Mouse (Mus musculus) neural tube, embryonic 13.5 days (tissue): ENCODE results near the gene Dennd6b. TPM values are rescaled to one million over a fixed set of nuclear protein-coding genes. Genes with fewer than 3 reads are reported as not detected.

ENCODE experiments used
- ATAC-seq: fragments of 200-750 bp; cut with Nextera tagmentation; 2 replicates; pipeline ENCODE4 v1.8.0; 2017; ENCODE audit warnings: low read depth, mild to moderate bottlenecking, moderate TSS enrichment, moderate library complexity
- H3K27ac ChIP-seq: fragments of 300-500 bp; sonication (generic); replicated peaks from 2 replicates; pipeline ENCODE4 v1.5.1; 2015; ENCODE audit warnings: moderate library complexity, mild to moderate bottlenecking, inconsistent platforms
- H3K27me3 ChIP-seq: fragments of 300-500 bp; sonication (generic); 2 replicates; pipeline ENCODE4 v1.6.1; 2015; ENCODE audit warnings: mild to moderate bottlenecking, inconsistent platforms
- H3K36me3 ChIP-seq: fragments of 300-500 bp; sonication (generic); 2 replicates; pipeline ENCODE4 v1.6.1; 2015; ENCODE audit warnings: mild to moderate bottlenecking, inconsistent platforms
- H3K4me1 ChIP-seq: fragments of 300-500 bp; sonication (generic); replicated peaks from 2 replicates; pipeline ENCODE4 v1.6.1; 2015; ENCODE audit warnings: inconsistent platforms
- H3K4me2 ChIP-seq: fragments of 300-500 bp; sonication (generic); 2 replicates; pipeline ENCODE4 v1.6.1; 2015; ENCODE audit warnings: inconsistent platforms, mild to moderate bottlenecking, moderate library complexity
- H3K4me3 ChIP-seq: fragments of 300-500 bp; sonication (generic); 2 replicates; pipeline ENCODE4 v1.5.1; 2015; ENCODE audit warnings: mild to moderate bottlenecking, inconsistent platforms
- H3K9ac ChIP-seq: fragments of 300-500 bp; sonication (generic); 2 replicates; pipeline ENCODE4 v1.6.1; 2015; ENCODE audit warnings: moderate library complexity, mild to moderate bottlenecking, inconsistent platforms
- H3K9me3 ChIP-seq: fragments of 300-500 bp; sonication (generic); 2 replicates; pipeline ENCODE4 v1.6.1; 2016; ENCODE audit warnings: inconsistent platforms
- WGBS: fragments of 180-500 bp; shearing (Covaris S2); methylation state at CpG from one replicate; pipeline ENCODE4 v1.1.7; 2015; 5-methylcytosine and 5-hydroxymethylcytosine counted together
- polyA plus RNA-seq: library from polyadenylated mRNA; unstranded; fragments of >200 nt; fragmentation: Nextera tagmentation; extraction: Ambion mirVana; gene quantifications from 2 replicates; pipeline ENCODE4 v1.2.1, GENCODE M21; 2015

Dennd6b gene
- polyA plus RNA-seq = 68.9 and 71.8 TPM in 2 replicates

- ATAC-seq = peak; percentile 99
- peak within 1 kb of the TSS; percentile 99 for H3K27ac ChIP-seq
These were observed at the start of gene Dennd6b for GRCm38 (mm10) chr15:89196313-89196706. Dennd6b (minus strand) TSS chr15:89196496.

GRCm38 (mm10) chr15:89241025-89241424, 44.7 kb upstream of the Dennd6b start:
- Histone ChIP-seq H3K27ac (no peak overlapping the region), H3K9me3 (no peaks in the 10 kb centered on the region), H3K27me3 (no peaks in the 10 kb centered on the region), H3K4me2 (no peak overlapping the region), H3K9ac (no peak overlapping the region), H3K4me3 (no peak overlapping the region), H3K4me1 (no peaks in the 10 kb centered on the region), H3K36me3 (peaks cover 52% of the 10 kb centered on the region)
- ATAC-seq = no peak
- WGBS = 86% methylated on average over 2 of the region's 2 CpGs

More at GRCm38 (mm10) chr15:89196313-89196706, at the start of gene Dennd6b:
- WGBS = under 1% methylated on average over 36 of the region's 38 CpGs
- H3K36me3 ChIP-seq = peaks cover 9% of the 10 kb centered on the region; the same call in 1 of the 2 replicates
- peaks cover 21% of the 10 kb centered on the region for H3K4me1 ChIP-seq
- H3K4me3 ChIP-seq = peak within 1 kb of the TSS; percentile 93
- H3K9me3 ChIP-seq = no peaks in the 10 kb centered on the region
- peak within 1 kb of the TSS; percentile 99 for H3K9ac ChIP-seq
- H3K4me2 ChIP-seq = peak within 1 kb of the TSS; percentile 76
- H3K27me3 ChIP-seq = no peaks in the 10 kb centered on the region

GRCm38 (mm10) chr15:89239751-89240392, 43.6 kb upstream of the Dennd6b start:
- H3K27me3 ChIP-seq = no peaks in the 10 kb centered on the region
- H3K4me3 ChIP-seq = no peak overlapping the region
- H3K4me1 ChIP-seq = no peaks in the 10 kb centered on the region
- no peak for ATAC-seq
- peaks cover 44% of the 10 kb centered on the region for H3K36me3 ChIP-seq
- WGBS = 64% methylated on average over 3 of the region's 3 CpGs
- no peak overlapping the region for H3K4me2 ChIP-seq
- no peaks in the 10 kb centered on the region for H3K9me3 ChIP-seq
- 0 out of 2 replicates have a peak overlapping the region, but pooled peaks have one; percentile 13 for H3K27ac ChIP-seq
- no peak overlapping the region for H3K9ac ChIP-seq

GRCm38 (mm10) chr15:89234052-89234451, 37.8 kb upstream of the Dennd6b start:
- Histone ChIP-seq H3K27me3 (no peaks in the 10 kb centered on the region), H3K4me3 (no peak overlapping the region), H3K9ac (no peak overlapping the region), H3K4me2 (no peak overlapping the region), H3K4me1 (no peaks in the 10 kb centered on the region), H3K27ac (no peak overlapping the region), H3K36me3 (peaks cover 20% of the 10 kb centered on the region), H3K9me3 (no peaks in the 10 kb centered on the region)
- WGBS = 81% methylated on average over 4 of the region's 4 CpGs
- ATAC-seq = no peak

- Histone ChIP-seq H3K4me3 (no peak overlapping the region), H3K9me3 (no peaks in the 10 kb centered on the region), H3K9ac (no peak overlapping the region), H3K4me2 (no peak overlapping the region), H3K27me3 (no peaks in the 10 kb centered on the region), H3K4me1 (no peaks in the 10 kb centered on the region), H3K27ac (no peak overlapping the region), H3K36me3 (peaks cover 20% of the 10 kb centered on the region)
- WGBS = 43% methylated on average over 2 of the region's 2 CpGs
- ATAC-seq = no peak
These were observed 37.3 kb upstream of the Dennd6b start for GRCm38 (mm10) chr15:89233586-89233985.

- no peaks in the 10 kb centered on the region; the same call in 1 of the 2 replicates for H3K9me3 ChIP-seq
- no peak overlapping the region for H3K27ac ChIP-seq
- H3K4me2 ChIP-seq = no peak overlapping the region
- H3K4me1 ChIP-seq = peaks cover 33% of the 10 kb centered on the region
- H3K36me3 ChIP-seq = peaks cover 18% of the 10 kb centered on the region
- 90% methylated on average over 2 of the region's 2 CpGs for WGBS
- no peak overlapping the region for H3K9ac ChIP-seq
- no peak overlapping the region for H3K4me3 ChIP-seq
- no peak for ATAC-seq
- no peaks in the 10 kb centered on the region for H3K27me3 ChIP-seq
These were observed 19.4 kb upstream of the Dennd6b start for GRCm38 (mm10) chr15:89215611-89216233.

- WGBS = 94% methylated on average over 3 of the region's 3 CpGs
- Histone ChIP-seq H3K9ac (no peak overlapping the region), H3K36me3 (peaks cover 18% of the 10 kb centered on the region), H3K4me1 (peaks cover 33% of the 10 kb centered on the region), H3K4me2 (no peak overlapping the region), H3K27ac (no peak overlapping the region), H3K27me3 (no peaks in the 10 kb centered on the region), H3K9me3 (no peaks in the 10 kb centered on the region; the same call in 1 of the 2 replicates), H3K4me3 (no peak overlapping the region)
- ATAC-seq = no peak
These were observed 18.7 kb upstream of the Dennd6b start for GRCm38 (mm10) chr15:89214953-89215352.

GRCm38 (mm10) chr15:89213517-89213916, 17.2 kb upstream of the Dennd6b start:
- H3K36me3 ChIP-seq = peaks cover 18% of the 10 kb centered on the region
- WGBS = 79% methylated on average over 3 of the region's 3 CpGs
- peak overlapping the region; percentile 45 for H3K9ac ChIP-seq
- peak overlapping the region; percentile 22; the same call in 1 of the 2 replicates for H3K4me3 ChIP-seq
- H3K4me1 ChIP-seq = peaks cover 33% of the 10 kb centered on the region
- H3K4me2 ChIP-seq = peak overlapping the region; percentile 90
- no peaks in the 10 kb centered on the region; the same call in 1 of the 2 replicates for H3K9me3 ChIP-seq
- H3K27me3 ChIP-seq = no peaks in the 10 kb centered on the region
- ATAC-seq = no peak
- H3K27ac ChIP-seq = no peak overlapping the region

- peaks cover 18% of the 10 kb centered on the region for H3K36me3 ChIP-seq
- H3K4me3 ChIP-seq = peak overlapping the region; percentile 97
- peak overlapping the region; percentile 99 for H3K9ac ChIP-seq
- no peaks in the 10 kb centered on the region; the same call in 1 of the 2 replicates for H3K9me3 ChIP-seq
- peak overlapping the region; percentile 93; the same call in 1 of the 2 replicates for H3K27ac ChIP-seq
- H3K4me1 ChIP-seq = peaks cover 33% of the 10 kb centered on the region
- H3K4me2 ChIP-seq = peak overlapping the region; percentile 90
- 0 out of 2 replicates have a peak, but pooled peaks have one; percentile 6 for ATAC-seq
- WGBS = 42% methylated on average over 6 of the region's 6 CpGs
- no peaks in the 10 kb centered on the region for H3K27me3 ChIP-seq
These were observed 16.2 kb upstream of the Dennd6b start for GRCm38 (mm10) chr15:89212495-89212894.

- ATAC-seq = peak; percentile 62
- Histone ChIP-seq H3K4me1 (peaks cover 33% of the 10 kb centered on the region), H3K27me3 (no peaks in the 10 kb centered on the region), H3K27ac (peak overlapping the region; percentile 93), H3K4me2 (peak overlapping the region; percentile 90), H3K9ac (peak overlapping the region; percentile 99), H3K36me3 (peaks cover 16% of the 10 kb centered on the region), H3K9me3 (no peaks in the 10 kb centered on the region; the same call in 1 of the 2 replicates), H3K4me3 (peak overlapping the region; percentile 97)
- under 1% methylated on average over 35 of the region's 35 CpGs for WGBS
These were observed 15.6 kb upstream of the Dennd6b start for GRCm38 (mm10) chr15:89211716-89212461.

- H3K27ac ChIP-seq = peak within 1 kb of the TSS; percentile 93
- no peaks in the 10 kb centered on the region for H3K9me3 ChIP-seq
- H3K9ac ChIP-seq = peak within 1 kb of the TSS; percentile 99
- WGBS = 4% methylated on average over 50 of the region's 73 CpGs
- no peaks in the 10 kb centered on the region for H3K27me3 ChIP-seq
- ATAC-seq = peak; percentile 89
- H3K4me3 ChIP-seq = peak within 1 kb of the TSS; percentile 97
- peak within 1 kb of the TSS; percentile 90 for H3K4me2 ChIP-seq
- peaks cover 9% of the 10 kb centered on the region for H3K36me3 ChIP-seq
- peaks cover 33% of the 10 kb centered on the region for H3K4me1 ChIP-seq
These were observed 14.8 kb upstream of the Dennd6b start, which contains the start of gene Ppp6r2 for GRCm38 (mm10) chr15:89210915-89211715. Ppp6r2 (plus strand) TSS chr15:89211553.
